Mouse (Mus musculus) small intestine, adult 2 months (tissue): ENCODE results near the gene Cyren. TPM values are rescaled to one million over a fixed set of nuclear protein-coding genes. Genes with fewer than 3 reads are reported as not detected.

Experiments used
- H3K27ac ChIP-seq: fragments of 200-500 bp; 2 replicates; pipeline ENCODE4 v1.5.1; 2012; ENCODE audit warnings: low read depth, low read length, control low read depth, inconsistent platforms; ENCODE audit not compliant: insufficient read depth
- H3K27me3 ChIP-seq: fragments of 200-500 bp; 2 replicates; pipeline ENCODE4 v1.6.1; 2012; ENCODE audit warnings: mild to moderate bottlenecking, moderate library complexity, low read length, inconsistent platforms; ENCODE audit not compliant: control insufficient read depth, insufficient read depth
- H3K36me3 ChIP-seq: fragments of 200-500 bp; 2 replicates; pipeline ENCODE4 v1.6.1; 2012; ENCODE audit warnings: mild to moderate bottlenecking, low read length, control low read depth, inconsistent platforms; ENCODE audit not compliant: control insufficient read depth, insufficient read depth
- H3K4me1 ChIP-seq: fragments of 200-500 bp; 2 replicates; pipeline ENCODE4 v1.6.1; 2012; ENCODE audit warnings: low read length, inconsistent platforms, mixed read lengths; ENCODE audit not compliant: control insufficient read depth, insufficient read depth, insufficient read length
- H3K4me3 ChIP-seq: fragments of 200-500 bp; 2 replicates; pipeline ENCODE4 v1.5.1; 2012; ENCODE audit warnings: low read depth, mild to moderate bottlenecking, control low read depth, inconsistent platforms, low read length, moderate library complexity
- CTCF ChIP-seq: fragments of 200-500 bp; IDR thresholded peaks from 2 replicates; pipeline ENCODE4 v1.5.1; 2012; ENCODE audit warnings: low read depth, mild to moderate bottlenecking, control low read depth, inconsistent platforms, low read length, moderate library complexity, mixed read lengths; ENCODE audit not compliant: insufficient replicate concordance, insufficient read length; ENCODE audit errors: extremely low read depth
- POLR2A ChIP-seq: fragments of 200-500 bp; IDR thresholded peaks from 2 replicates; pipeline ENCODE4 v1.6.1; 2012; ENCODE audit warnings: low read depth, mild to moderate bottlenecking, control low read depth, inconsistent platforms, low read length, moderate library complexity
- WGBS: fragments of 180-500 bp; shearing (Covaris S2); methylation state at CpG from one replicate; pipeline ENCODE4 v1.1.7; 2018; 5-methylcytosine and 5-hydroxymethylcytosine counted together
- polyA plus RNA-seq: library from polyadenylated mRNA; depleted of rRNA; stranded (reverse); fragments of >200 nt; gene quantifications from 2 replicates; pipeline ENCODE4 v1.2.3, GENCODE M21; 2012; rRNA removed

The Cyren gene
- 1.4 and 1.6 TPM in 2 replicates for polyA plus RNA-seq

DNA sequence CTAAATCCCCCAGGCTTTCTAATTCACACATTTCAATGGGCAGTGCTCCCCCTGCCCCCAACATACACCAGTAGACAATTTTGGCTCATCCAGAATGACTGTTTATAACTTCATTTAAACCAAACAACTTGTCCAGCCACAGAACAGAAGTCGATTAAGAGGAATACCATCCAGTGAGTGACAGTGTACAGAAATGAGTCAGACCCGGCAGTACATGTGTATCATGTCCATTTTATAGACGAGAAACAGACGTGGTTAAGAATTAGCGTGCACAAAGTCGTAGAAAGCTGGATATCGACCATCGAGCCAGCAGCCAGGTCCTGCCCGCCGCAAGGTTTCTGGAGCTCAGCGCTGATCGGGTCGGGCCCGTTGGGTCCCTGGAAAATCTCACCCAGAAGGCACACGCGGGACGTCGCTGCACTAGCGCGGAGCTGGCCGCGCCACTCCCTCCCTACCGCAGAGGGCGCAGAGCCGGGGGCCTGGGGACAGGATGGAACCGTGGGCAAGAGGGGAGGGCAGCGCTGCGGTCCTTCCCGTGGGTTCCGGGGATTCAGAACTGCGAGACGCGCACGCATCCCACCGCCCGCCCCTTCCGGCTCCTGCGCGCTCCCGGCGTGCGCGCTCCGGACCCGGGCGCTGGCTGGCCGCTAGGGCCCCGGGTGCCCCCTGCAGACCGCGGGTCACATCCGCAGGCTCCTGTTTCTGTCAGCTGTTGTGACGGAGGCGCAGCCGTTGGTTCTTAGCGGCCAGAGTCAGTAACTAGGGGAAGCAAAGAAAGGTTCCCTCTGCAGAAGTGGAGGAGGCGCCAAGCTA, at the start of gene Cyren:
Gene Cyren (minus strand): TSS at position 552 of the 813 bp plus-strand sequence.
- Histone ChIP-seq H3K27me3 (no peaks in the 10 kb centered on the region), H3K36me3 (peaks cover 1% of the 10 kb centered on the region; the same call in 1 of the 2 replicates), H3K4me3 (peak within 1 kb of the TSS; percentile 98), H3K4me1 (peaks cover 4% of the 10 kb centered on the region; the same call in 1 of the 2 replicates), H3K27ac (peak within 1 kb of the TSS; percentile 81)
- TF ChIP-seq POLR2A = peak; percentile 76
- peak; percentile 64 for TF ChIP-seq CTCF
- under 1% methylated on average over 56 of the region's 56 CpGs for WGBS

DNA sequence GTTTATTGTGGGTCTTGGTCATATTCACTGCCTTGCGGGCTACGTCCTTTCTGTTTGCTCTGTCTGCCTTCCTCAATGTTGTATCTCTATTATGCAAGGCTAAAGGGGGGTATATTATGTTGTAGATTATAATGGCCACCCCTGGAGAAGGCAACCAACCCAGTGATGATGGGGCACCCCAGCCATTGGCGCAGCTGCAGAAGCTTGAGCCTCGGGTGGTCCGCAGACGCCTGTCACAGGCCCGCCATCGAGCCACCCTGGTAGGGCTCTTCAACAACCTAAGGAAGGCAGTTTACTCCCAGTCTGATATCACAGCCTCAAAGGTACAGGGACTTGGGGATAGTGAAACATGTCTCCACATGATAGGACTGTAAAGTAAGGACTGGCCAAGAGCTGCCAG, 49.7 kb upstream of the Cyren start:
- WGBS = 92% methylated on average over 8 of the region's 8 CpGs
- TF ChIP-seq CTCF = no peak
- no peak for TF ChIP-seq POLR2A
- no peaks in the 10 kb centered on the region for H3K36me3 ChIP-seq
- no peaks in the 10 kb centered on the region for H3K27me3 ChIP-seq
- H3K4me3 ChIP-seq = no peak overlapping the region
- no peaks in the 10 kb centered on the region for H3K4me1 ChIP-seq
- no peak overlapping the region for H3K27ac ChIP-seq

DNA sequence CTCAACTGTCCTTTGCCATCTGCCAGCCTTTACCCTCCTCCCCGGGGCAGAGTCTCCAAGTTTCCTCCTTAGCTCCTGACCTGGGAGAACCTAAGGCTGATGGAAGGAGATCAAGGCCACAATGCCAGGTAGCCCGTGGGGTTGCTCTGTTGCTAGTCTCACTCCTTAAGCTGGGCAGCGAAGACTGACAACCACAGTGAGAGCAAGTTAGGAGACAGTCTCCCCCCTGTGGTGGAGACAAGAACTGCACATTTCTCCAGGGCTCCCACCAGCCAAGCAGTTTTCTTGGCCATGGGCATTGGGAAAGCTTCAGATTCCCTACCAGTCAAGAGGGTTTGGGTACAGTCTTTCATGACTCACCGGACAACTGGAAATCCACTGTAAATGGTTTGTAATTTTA, 49.3 kb upstream of the Cyren start:
- no peaks in the 10 kb centered on the region for H3K4me1 ChIP-seq
- TF ChIP-seq POLR2A = no peak
- TF ChIP-seq CTCF = peak; percentile 85; the same call in 1 of the 2 replicates
- H3K4me3 ChIP-seq = no peak overlapping the region
- H3K27me3 ChIP-seq = no peaks in the 10 kb centered on the region
- H3K27ac ChIP-seq = no peak overlapping the region
- no peaks in the 10 kb centered on the region for H3K36me3 ChIP-seq
- WGBS = 34% methylated on average over 4 of the region's 4 CpGs

DNA sequence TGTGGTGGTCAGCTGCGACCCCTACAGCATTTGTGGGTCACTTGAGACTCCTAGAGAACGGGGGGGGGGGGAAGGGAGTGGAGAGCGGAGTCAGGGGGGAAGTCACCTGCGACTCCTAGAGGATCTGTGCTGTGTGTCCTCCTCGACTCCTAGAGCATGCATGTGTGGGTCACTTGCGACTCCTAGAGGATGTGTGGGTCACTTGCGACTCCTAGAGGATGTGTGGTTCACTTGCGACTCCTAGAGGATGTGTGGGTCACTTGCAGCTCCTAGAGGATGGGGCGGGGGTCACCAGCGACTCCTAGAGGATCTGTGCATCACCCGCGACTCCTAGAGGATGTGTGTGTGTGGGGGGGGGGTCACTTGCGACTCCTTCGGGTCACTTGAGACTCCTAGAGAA, 44.1 kb upstream of the Cyren start:
- WGBS = 56% methylated on average over 14 of the region's 14 CpGs
- H3K4me3 ChIP-seq = no peak overlapping the region
- no peak overlapping the region for H3K27ac ChIP-seq
- H3K4me1 ChIP-seq = no peaks in the 10 kb centered on the region
- no peaks in the 10 kb centered on the region for H3K36me3 ChIP-seq
- H3K27me3 ChIP-seq = no peaks in the 10 kb centered on the region; the same call in 1 of the 2 replicates
- no peak for TF ChIP-seq POLR2A
- peak; percentile 59; the same call in 1 of the 2 replicates for TF ChIP-seq CTCF

DNA sequence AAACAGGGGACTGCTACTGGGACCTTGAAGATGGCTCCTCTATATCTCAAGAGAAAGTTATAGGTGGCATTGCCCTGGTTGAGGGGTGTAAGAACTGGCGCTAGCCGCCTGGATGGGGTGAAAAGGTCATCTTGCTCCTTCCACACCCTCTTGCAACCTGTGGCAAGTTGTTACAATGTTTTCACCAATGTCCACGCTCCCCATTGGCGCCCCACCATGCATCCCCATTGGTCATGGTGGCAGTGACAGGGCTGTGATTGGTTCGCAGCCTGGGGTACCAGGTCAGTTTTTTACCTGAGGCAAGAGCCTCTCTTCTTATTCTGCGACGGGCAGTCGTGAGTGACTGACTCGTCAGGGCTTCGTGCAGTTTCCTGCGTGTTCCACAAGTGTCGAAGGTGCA, 42.8 kb upstream of the Cyren start:
- Histone ChIP-seq H3K27ac (no peak overlapping the region), H3K4me3 (no peak overlapping the region), H3K27me3 (no peaks in the 10 kb centered on the region; the same call in 1 of the 2 replicates), H3K36me3 (no peaks in the 10 kb centered on the region), H3K4me1 (no peaks in the 10 kb centered on the region)
- WGBS = 92% methylated on average over 12 of the region's 12 CpGs
- TF ChIP-seq POLR2A (no peak), CTCF (no peak)

DNA sequence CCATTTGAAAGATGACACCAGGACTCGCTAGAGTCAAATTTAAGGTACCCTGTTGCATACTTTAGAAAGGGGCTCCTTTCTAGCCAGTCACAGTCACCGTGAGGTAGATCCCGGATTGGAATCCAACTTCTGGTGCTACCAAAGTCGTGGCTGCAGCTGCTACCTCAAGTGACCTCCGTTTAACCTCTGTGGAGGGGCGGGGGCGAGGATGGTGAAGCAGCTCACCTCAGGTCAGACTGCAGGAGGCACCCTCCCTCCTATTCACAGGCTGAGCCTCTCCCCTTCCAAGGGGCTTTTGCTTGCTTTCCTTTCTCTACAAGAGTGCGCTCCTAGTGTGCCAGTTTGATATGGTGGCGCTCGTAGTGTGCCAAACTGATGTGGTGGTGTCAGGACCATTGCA, 42.1 kb upstream of the Cyren start, which contains the start of gene Stra8:
Gene Stra8 (plus strand): TSS at position 208 of the 400 bp plus-strand sequence.
- WGBS = 66% methylated on average over 10 of the region's 10 CpGs

DNA sequence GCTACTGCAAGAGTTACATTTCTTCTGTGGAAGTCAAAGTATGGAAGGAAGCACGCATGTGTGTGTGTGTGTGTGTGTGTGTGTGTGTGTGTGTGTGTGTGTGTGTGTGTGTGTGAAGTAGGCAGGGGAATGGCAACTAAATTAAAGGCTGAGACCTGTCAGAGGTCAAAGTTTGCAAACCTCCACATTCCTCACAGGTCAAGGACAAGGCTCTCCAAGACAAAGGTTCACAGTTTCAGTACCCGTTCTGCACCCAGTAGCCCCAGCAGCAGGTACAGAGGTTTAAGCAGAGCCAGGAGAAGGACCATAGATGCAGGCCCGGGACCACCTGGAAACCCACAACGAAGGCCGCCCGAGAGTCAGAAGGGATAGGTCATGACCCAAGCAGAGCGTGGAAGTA, 41.3 kb upstream of the Cyren start:
- 86% methylated on average over 7 of the region's 7 CpGs for WGBS
- no peak for TF ChIP-seq CTCF
- no peak for TF ChIP-seq POLR2A
- Histone ChIP-seq H3K27ac (no peak overlapping the region), H3K36me3 (no peaks in the 10 kb centered on the region), H3K4me3 (no peak overlapping the region), H3K4me1 (no peaks in the 10 kb centered on the region), H3K27me3 (no peaks in the 10 kb centered on the region; the same call in 1 of the 2 replicates)

More for the DNA sequence above, 42.1 kb upstream of the Cyren start, which contains the start of gene Stra8:
- H3K4me1 ChIP-seq = no peaks in the 10 kb centered on the region
- H3K27me3 ChIP-seq = no peaks in the 10 kb centered on the region; the same call in 1 of the 2 replicates
- H3K27ac ChIP-seq = no peak within 1 kb of the TSS
- no peak for TF ChIP-seq CTCF
- TF ChIP-seq POLR2A = no peak
- H3K36me3 ChIP-seq = no peaks in the 10 kb centered on the region
- no peak within 1 kb of the TSS for H3K4me3 ChIP-seq
